Mouse (Mus musculus) T-cell, adult 2 months (primary cell): ENCODE data around the gene Zfp189.

Source experiments
- DNase-seq: peaks from one replicate; pipeline ENCODE4 v3.0.0; 2022; ENCODE audit warnings: low spot score

Gene Zfp189

GRCm38 (mm10) chr4:49539665-49540064, 18.7 kb downstream of the Zfp189 start:
- DNase-seq: no peak

- DNase-seq: no peak
Measured at GRCm38 (mm10) chr4:49540966-49541365, 20.0 kb downstream of the Zfp189 start.

- no peak for DNase-seq
Measured at GRCm38 (mm10) chr4:49546026-49546425, 25.1 kb downstream of the Zfp189 start.

GRCm38 (mm10) chr4:49546873-49547543, 26.0 kb downstream of the Zfp189 start:
- no peak for DNase-seq

GRCm38 (mm10) chr4:49547544-49548219, 26.7 kb downstream of the Zfp189 start:
- no peak for DNase-seq

- DNase-seq: no peak
Measured at GRCm38 (mm10) chr4:49549383-49549782, 28.4 kb downstream of the Zfp189 start, which contains the start of gene Aldob. Aldob (minus strand) TSS chr4:49549546.

- DNase-seq: no peak
Measured at GRCm38 (mm10) chr4:49553380-49553779, 32.4 kb downstream of the Zfp189 start.

GRCm38 (mm10) chr4:49557375-49557774, 36.4 kb downstream of the Zfp189 start:
- no peak for DNase-seq

GRCm38 (mm10) chr4:49558181-49558580, 37.2 kb downstream of the Zfp189 start:
- no peak for DNase-seq

GRCm38 (mm10) chr4:49559915-49560772, 39.2 kb downstream of the Zfp189 start:
- no peak for DNase-seq

- peak; percentile 41 for DNase-seq
Measured at GRCm38 (mm10) chr4:49567613-49568012, 46.6 kb downstream of the Zfp189 start.

GRCm38 (mm10) chr4:49572194-49572593, 51.2 kb downstream of the Zfp189 start:
- DNase-seq: no peak
